In genomic region chr11:75965674-75966400, GRCm38 (mm10) we compare ENCODE assay signal across 8 mouse cellular contexts. TPM values are rescaled to one million over a fixed set of nuclear protein-coding genes. Genes with fewer than 3 reads are reported as not detected.
DNase-seq lines count a peak whose midpoint lies in the region; ATAC-seq and TF ChIP-seq lines count a peak whose summit lies in the region.

No protein-coding gene starts in this region.

- no peak for TF ChIP-seq POLR2A in testis, adult 2 months (IDR thresholded peaks at IDR 0.05; ENCODE audit: control insufficient read depth, low read depth, low read length)

- H3K9ac ChIP-seq in kidney, postnatal 0 days (ENCODE audit: low read depth, low read length) = peak overlapping the region; percentile 67
- peak overlapping the region; percentile 71 for H3K9ac ChIP-seq in neural tube, embryonic 13.5 days

- H3K27ac ChIP-seq in gastrocnemius, adult 2 months = peak overlapping the region; percentile 95
- 0 out of 2 replicates have a peak overlapping the region, but pooled peaks have one; percentile 5 for H3K27ac ChIP-seq in testis, adult 2 months (ENCODE audit: control insufficient read depth, insufficient read depth, low read depth, low read length)
- H3K27ac ChIP-seq in kidney, postnatal 0 days = peak overlapping the region; percentile 86
- H3K27ac ChIP-seq in neural tube, embryonic 13.5 days (replicated peaks) = no peak overlapping the region

- no peaks in the 10 kb centered on the region for H3K9me3 ChIP-seq in kidney, postnatal 0 days (replicated peaks; ENCODE audit: low read length)
- H3K9me3 ChIP-seq in neural tube, embryonic 13.5 days = no peaks in the 10 kb centered on the region

- peak overlapping the region; percentile 80 for H3K4me3 ChIP-seq in gastrocnemius, adult 2 months
- H3K4me3 ChIP-seq in testis, adult 2 months (ENCODE audit: control insufficient read depth, low read depth, low read length) = peak overlapping the region; percentile 85
- peak overlapping the region; percentile 62 for H3K4me3 ChIP-seq in kidney, postnatal 0 days (replicated peaks; ENCODE audit: low read depth, low read length)
- peak overlapping the region; percentile 57 for H3K4me3 ChIP-seq in neural tube, embryonic 13.5 days

- no peaks in the 10 kb centered on the region for H3K36me3 ChIP-seq in testis, adult 2 months (ENCODE audit: control insufficient read depth, insufficient read depth, low read length)
- H3K36me3 ChIP-seq in kidney, postnatal 0 days (ENCODE audit: insufficient read depth, low read length) = no peaks in the 10 kb centered on the region
- H3K36me3 ChIP-seq in neural tube, embryonic 13.5 days = no peaks in the 10 kb centered on the region

- no peak for TF ChIP-seq CTCF in gastrocnemius, adult 2 months (IDR thresholded peaks at IDR 0.05)
- no peak for TF ChIP-seq CTCF in testis, adult 2 months (IDR thresholded peaks at IDR 0.05; ENCODE audit: control insufficient read depth, insufficient read depth, insufficient replicate concordance, low read depth, low read length)
- no peak for TF ChIP-seq CTCF in kidney, postnatal 0 days (IDR thresholded peaks at IDR 0.05; ENCODE audit: low read depth)

- peak; percentile 26 for DNase-seq in gastrocnemius, adult 2 months
- DNase-seq in gastrocnemius, adult 8-10 months (ENCODE audit: low spot score in 2 of 2) = no peak
- no peak for DNase-seq in testis, postnatal 10 days (ENCODE audit: low spot score)
- peak; percentile 52 for DNase-seq in kidney, postnatal 0 days (ENCODE audit: low spot score)

- ATAC-seq in kidney, postnatal 0 days (replicated peaks; ENCODE audit: low FRiP score, low read depth) = no peak; the same call in 1 of the 2 replicates
- no peak for ATAC-seq in neural tube, embryonic 13.5 days (ENCODE audit: low read depth)
- ATAC-seq in activated CD4-positive, CD25-positive, alpha-beta regulatory T cell, adult 4 months = no peak
- ATAC-seq in cerebellum, adult (ENCODE audit: insufficient number of reproducible peaks, low FRiP score, low TSS enrichment) = no peak

- H3K27me3 ChIP-seq in testis, adult 2 months (ENCODE audit: control insufficient read depth, insufficient read depth, low read length) = no peaks in the 10 kb centered on the region
- H3K27me3 ChIP-seq in kidney, postnatal 0 days (ENCODE audit: insufficient read depth, low read length) = no peaks in the 10 kb centered on the region
- peaks cover 39% of the 10 kb centered on the region for H3K27me3 ChIP-seq in neural tube, embryonic 13.5 days

- WGBS in kidney, postnatal 0 days = 12% methylated on average over 28 of the region's 28 CpGs
- WGBS in neural tube, embryonic 13.5 days = 5% methylated on average over 28 of the region's 28 CpGs

- intact Hi-C loops in gastrocnemius, adult 2 months (cut with DNase I) = loop anchor here (1.0 to 5.0 kb wide), 2 partner anchors 184 to 249 kb away; no protein-coding TSS in a partner anchor

- peaks cover 28% of the 10 kb centered on the region for H3K4me1 ChIP-seq in testis, adult 2 months (ENCODE audit: control insufficient read depth, insufficient read depth, low read length)
- H3K4me1 ChIP-seq in kidney, postnatal 0 days (replicated peaks; ENCODE audit: insufficient read depth, low read length) = peaks cover 7% of the 10 kb centered on the region
- peaks cover 41% of the 10 kb centered on the region for H3K4me1 ChIP-seq in neural tube, embryonic 13.5 days (replicated peaks)

- H3K4me2 ChIP-seq in kidney, postnatal 0 days (ENCODE audit: low read length) = peak overlapping the region; percentile 94
- H3K4me2 ChIP-seq in neural tube, embryonic 13.5 days = peak overlapping the region; percentile 98

RNA-seq across cellular contexts. Expression of gene Rph3al, which starts 27.6 kb away (rescaled TPM):
- total RNA-seq in gastrocnemius, adult 2 months (2021) = 10 to 100 TPM; 12.7 to 15.0 TPM
- 10 to 100 TPM; 14.1 to 17.5 (median 14.9) TPM for total RNA-seq in gastrocnemius, adult 8-10 months (2022)
- polyA plus RNA-seq in testis, adult 2 months (2012; rRNA removed) = 0.91 and 1.8 TPM in 2 replicates
- polyA plus RNA-seq in kidney, postnatal 0 days (2015; fragmentation: Nextera tagmentation; extraction: Ambion mirVana) = 14.5 and 15.4 TPM in 2 replicates
- 1.7 and 2.3 TPM in 2 replicates for polyA plus RNA-seq in neural tube, embryonic 13.5 days (2015; fragmentation: Nextera tagmentation; extraction: Ambion mirVana)
- 1 to 10 TPM; 5.9 to 8.0 TPM for polyA plus RNA-seq in activated CD4-positive, CD25-positive, alpha-beta regulatory T cell, adult 4 months (2017; shearing (Covaris generic))

RNA-seq across cellular contexts. Expression of gene 1700016K19Rik, which starts 33.9 kb away (rescaled TPM):
- total RNA-seq in gastrocnemius, adult 2 months (2021) = not detected
- not detected for total RNA-seq in gastrocnemius, adult 8-10 months (2022)
- polyA plus RNA-seq in testis, adult 2 months (2012; rRNA removed) = 287 and 288 TPM in 2 replicates
- 0.38 and 0.50 TPM in 2 replicates for polyA plus RNA-seq in kidney, postnatal 0 days (2015; fragmentation: Nextera tagmentation; extraction: Ambion mirVana)
- polyA plus RNA-seq in neural tube, embryonic 13.5 days (2015; fragmentation: Nextera tagmentation; extraction: Ambion mirVana) = 0.43 and 0.68 TPM in 2 replicates
- polyA plus RNA-seq in activated CD4-positive, CD25-positive, alpha-beta regulatory T cell, adult 4 months (2017; shearing (Covaris generic)) = under 1 TPM in 1 of 2 experiments, not detected in 1; 0.37 TPM

Comparison
In these comparisons a context has a peak if more than half of its experiments do, and no peak if none do; other contexts are left out.
1. DNase-seq: peak in gastrocnemius, adult 2 months (single experiment) and kidney, postnatal 0 days (single experiment); none in gastrocnemius, adult 8-10 months (0 of 2) and testis, postnatal 10 days (single experiment).
2. RNA of gene 1700016K19Rik, which starts 33.9 kb away (polyA plus RNA-seq): 287 to 288 TPM in testis, adult 2 months; 0.43 to 0.68 TPM in neural tube, embryonic 13.5 days, 0.38 to 0.50 TPM in kidney, postnatal 0 days and 0.37 TPM in activated CD4-positive, CD25-positive, alpha-beta regulatory T cell, adult 4 months; every median in the first group is over 100 times any median in the second.
3. Peak in every context shown above with its lines, with median percentiles within 50 percentile points of each other: H3K4me3 ChIP-seq.